Comparison of ENCODE assay signal across 24 mouse cellular contexts in genomic region chr3:118478065-118478464, GRCm38 (mm10).
DNase-seq lines count a peak whose midpoint lies in the region; ATAC-seq and TF ChIP-seq lines count a peak whose summit lies in the region.
"Had no signal": no experiment of that assay in that cellular context is flagged by ENCODE, and none has a peak within 500 bp of the region (broad histone marks: within the 10 kb centered on the region; RNA-seq: fewer than 3 reads in every experiment).

No protein-coding gene starts in this region.

- H3K4me3 ChIP-seq in kidney, adult 2 months (ENCODE audit: insufficient read depth, low read depth, low read length): no peak overlapping the region
- no peak overlapping the region for H3K4me3 ChIP-seq in kidney, embryonic 15.5 days (replicated peaks)
- H3K4me3 ChIP-seq in kidney, embryonic 16.5 days (ENCODE audit: low read length): no peak overlapping the region
- H3K4me3 ChIP-seq in liver, adult 2 months (ENCODE audit: insufficient read depth, low read depth, low read length): no peak overlapping the region
- no peak overlapping the region for H3K4me3 ChIP-seq in liver, postnatal 0 days (ENCODE audit: low read depth, low read length)
- no peak overlapping the region for H3K4me3 ChIP-seq in liver, embryonic 11.5 days (ENCODE audit: low read depth, low read length)
- H3K4me3 ChIP-seq: embryonic facial prominence, embryonic 13.5 days; embryonic facial prominence, embryonic 15.5 days; erythroblast, embryonic 14.5 days; forebrain, embryonic 10.5 days; forebrain, embryonic 12.5 days had no signal

- no peak for TF ChIP-seq POLR2A in kidney, adult 2 months (IDR thresholded peaks at IDR 0.05; ENCODE audit: low read depth, low read length)
- TF ChIP-seq POLR2A in liver, adult 2 months (IDR thresholded peaks at IDR 0.05; ENCODE audit: extremely low read depth, insufficient read depth, low read length): no peak

- no peaks in the 10 kb centered on the region for H3K9me3 ChIP-seq in kidney, embryonic 15.5 days (replicated peaks)
- no peaks in the 10 kb centered on the region for H3K9me3 ChIP-seq in kidney, embryonic 16.5 days (ENCODE audit: low read length)
- no peaks in the 10 kb centered on the region for H3K9me3 ChIP-seq in liver, postnatal 0 days (ENCODE audit: low read length)
- no peaks in the 10 kb centered on the region for H3K9me3 ChIP-seq in liver, embryonic 11.5 days (ENCODE audit: control insufficient read depth, low read length)
- H3K9me3 ChIP-seq: embryonic facial prominence, embryonic 13.5 days; embryonic facial prominence, embryonic 15.5 days; forebrain, embryonic 10.5 days; forebrain, embryonic 12.5 days had no signal

- H3K27me3 ChIP-seq in kidney, adult 2 months (replicated peaks; ENCODE audit: control insufficient read depth, insufficient read depth, low read length): no peaks in the 10 kb centered on the region
- H3K27me3 ChIP-seq in kidney, embryonic 15.5 days: no peaks in the 10 kb centered on the region
- H3K27me3 ChIP-seq in kidney, embryonic 16.5 days (ENCODE audit: insufficient read depth, low read length): no peaks in the 10 kb centered on the region
- no peaks in the 10 kb centered on the region for H3K27me3 ChIP-seq in liver, adult 2 months (ENCODE audit: control insufficient read depth, insufficient read depth, low read length)
- no peaks in the 10 kb centered on the region for H3K27me3 ChIP-seq in liver, postnatal 0 days (ENCODE audit: insufficient read depth, low read length)
- no peaks in the 10 kb centered on the region for H3K27me3 ChIP-seq in liver, embryonic 11.5 days (replicated peaks; ENCODE audit: control insufficient read depth, insufficient read depth, low read length)
- H3K27me3 ChIP-seq: embryonic facial prominence, embryonic 13.5 days; embryonic facial prominence, embryonic 15.5 days; forebrain, embryonic 12.5 days had no signal

- 68% methylated on average over 8 of the region's 8 CpGs for WGBS in kidney, adult 2 months
- 86% methylated on average over 8 of the region's 8 CpGs for WGBS in kidney, embryonic 15.5 days
- WGBS in kidney, embryonic 16.5 days: 84% methylated on average over 8 of the region's 8 CpGs
- WGBS in liver, adult 2 months: 19% methylated on average over 8 of the region's 8 CpGs
- WGBS in liver, postnatal 0 days (ENCODE audit: insufficient replicate concordance): 59% methylated on average over 8 of the region's 8 CpGs
- 79% methylated on average over 8 of the region's 8 CpGs for WGBS in liver, embryonic 11.5 days

- H3K9ac ChIP-seq in kidney, embryonic 15.5 days: no peak overlapping the region
- no peak overlapping the region for H3K9ac ChIP-seq in kidney, embryonic 16.5 days (replicated peaks; ENCODE audit: low read length)
- 0 out of 2 replicates have a peak overlapping the region, but pooled peaks have one; percentile 55 for H3K9ac ChIP-seq in liver, adult 2 months (ENCODE audit: low read depth, low read length)
- no peak overlapping the region for H3K9ac ChIP-seq in liver, postnatal 0 days (replicated peaks)
- no peak overlapping the region for H3K9ac ChIP-seq in liver, embryonic 11.5 days (ENCODE audit: low read depth, low read length)
- H3K9ac ChIP-seq: embryonic facial prominence, embryonic 13.5 days; embryonic facial prominence, embryonic 15.5 days; forebrain, embryonic 12.5 days had no signal

- no peaks in the 10 kb centered on the region for H3K4me1 ChIP-seq in kidney, adult 2 months (ENCODE audit: control insufficient read depth, insufficient read depth, low read length)
- no peaks in the 10 kb centered on the region for H3K4me1 ChIP-seq in kidney, embryonic 15.5 days
- no peaks in the 10 kb centered on the region for H3K4me1 ChIP-seq in kidney, embryonic 16.5 days (ENCODE audit: insufficient read depth, low read length)
- H3K4me1 ChIP-seq in liver, adult 2 months (ENCODE audit: control insufficient read depth, insufficient read depth, low read length): peaks cover 21% of the 10 kb centered on the region
- H3K4me1 ChIP-seq in liver, postnatal 0 days (ENCODE audit: insufficient read depth): no peaks in the 10 kb centered on the region
- no peaks in the 10 kb centered on the region for H3K4me1 ChIP-seq in liver, embryonic 11.5 days (replicated peaks; ENCODE audit: control insufficient read depth, insufficient read depth, low read length)
- H3K4me1 ChIP-seq: embryonic facial prominence, embryonic 13.5 days; embryonic facial prominence, embryonic 15.5 days; forebrain, embryonic 10.5 days; forebrain, embryonic 12.5 days had no signal

- no peak overlapping the region for H3K27ac ChIP-seq in kidney, adult 2 months (ENCODE audit: insufficient read depth, low read depth, low read length)
- H3K27ac ChIP-seq in kidney, embryonic 15.5 days: no peak overlapping the region
- no peak overlapping the region for H3K27ac ChIP-seq in kidney, embryonic 16.5 days (ENCODE audit: low read length)
- H3K27ac ChIP-seq in liver, adult 2 months (replicated peaks; ENCODE audit: insufficient read depth, low read depth, low read length): peak overlapping the region; percentile 95
- H3K27ac ChIP-seq in liver, postnatal 0 days (ENCODE audit: low read depth): peak overlapping the region; percentile 79
- no peak overlapping the region for H3K27ac ChIP-seq in liver, embryonic 11.5 days (ENCODE audit: low read depth, low read length)
- H3K27ac ChIP-seq: embryonic facial prominence, embryonic 13.5 days; embryonic facial prominence, embryonic 15.5 days; forebrain, embryonic 10.5 days; forebrain, embryonic 12.5 days had no signal

- H3K36me3 ChIP-seq in kidney, adult 2 months (ENCODE audit: control insufficient read depth, insufficient read depth, low read length): no peaks in the 10 kb centered on the region
- H3K36me3 ChIP-seq in kidney, embryonic 15.5 days: no peaks in the 10 kb centered on the region
- H3K36me3 ChIP-seq in kidney, embryonic 16.5 days (ENCODE audit: insufficient read depth, low read length): no peaks in the 10 kb centered on the region
- H3K36me3 ChIP-seq in liver, adult 2 months (ENCODE audit: control insufficient read depth, insufficient read depth, low read length): no peaks in the 10 kb centered on the region
- no peaks in the 10 kb centered on the region for H3K36me3 ChIP-seq in liver, postnatal 0 days (replicated peaks; ENCODE audit: insufficient read depth, low read length)
- no peaks in the 10 kb centered on the region for H3K36me3 ChIP-seq in liver, embryonic 11.5 days (ENCODE audit: control insufficient read depth, insufficient read depth, low read length)
- H3K36me3 ChIP-seq: embryonic facial prominence, embryonic 13.5 days; embryonic facial prominence, embryonic 15.5 days; forebrain, embryonic 10.5 days; forebrain, embryonic 12.5 days had no signal

- peak; percentile 73 for TF ChIP-seq EP300 in liver, postnatal 0 days (IDR thresholded peaks at IDR 0.05; ENCODE audit: low read depth)

- no peaks in the 10 kb centered on the region for H3K79me2 ChIP-seq in liver, adult 2 months (ENCODE audit: control insufficient read depth, insufficient read depth, low read length)

- no peak for ATAC-seq in kidney, embryonic 15.5 days (replicated peaks; ENCODE audit: low FRiP score)
- ATAC-seq in kidney, embryonic 16.5 days (ENCODE audit: low FRiP score, low TSS enrichment): no peak
- peak; percentile 93 for ATAC-seq in liver, postnatal 0 days
- no peak for ATAC-seq in liver, embryonic 11.5 days (replicated peaks; ENCODE audit: low FRiP score)
- ATAC-seq: forebrain, embryonic 14.5 days had no signal

- H3K4me2 ChIP-seq in kidney, embryonic 15.5 days: no peak overlapping the region
- no peak overlapping the region for H3K4me2 ChIP-seq in kidney, embryonic 16.5 days (replicated peaks; ENCODE audit: low read depth, low read length)
- no peak overlapping the region for H3K4me2 ChIP-seq in liver, postnatal 0 days (ENCODE audit: low read depth, low read length)
- no peak overlapping the region for H3K4me2 ChIP-seq in liver, embryonic 11.5 days
- H3K4me2 ChIP-seq: embryonic facial prominence, embryonic 13.5 days; embryonic facial prominence, embryonic 15.5 days; forebrain, embryonic 12.5 days had no signal

- DNase-seq in kidney, adult 2 months: peak; percentile 40
- peak; percentile 42 for DNase-seq in kidney, adult 9 months
- peak; percentile 99 for DNase-seq in liver, adult 2 months (ENCODE audit: extremely low read depth, low read depth, low spot score)
- DNase-seq in liver: no peak
- DNase-seq in liver, postnatal 0 days: peak; percentile 47
- no peak for DNase-seq in liver, embryonic 11.5 days (ENCODE audit: low spot score)
- DNase-seq: adrenal gland, adult 2 months; adrenal gland, postnatal 10 days; adrenal gland, postnatal 25 days; cerebellum, adult 11 months; cerebellum, adult 18-20 months; cerebellum, adult 8-10 months; cerebellum, adult 9-11 months; cerebellum, postnatal 14 days; cerebellum, postnatal 36 days; embryo, embryonic 11 days had no signal

- TF ChIP-seq CTCF in kidney, adult 2 months (conservative IDR thresholded peaks at IDR 0.05; ENCODE audit: insufficient read depth, insufficient read length, low read depth, low read length): no peak
- no peak for TF ChIP-seq CTCF in liver, adult 2 months (IDR thresholded peaks at IDR 0.05; ENCODE audit: low read depth, low read length)
- TF ChIP-seq CTCF in liver, postnatal 0 days (IDR thresholded peaks at IDR 0.05; ENCODE audit: low read depth): no peak

Comparison
In these comparisons a context has a peak if more than half of its experiments do, and no peak if none do; other contexts are left out.
1. DNase-seq: peak in kidney, adult 2 months (single experiment), kidney, adult 9 months (single experiment), liver, adult 2 months (single experiment) and liver, postnatal 0 days (single experiment); none in liver (single experiment) and liver, embryonic 11.5 days (single experiment).
2. H3K27ac ChIP-seq: peak in liver, adult 2 months (single experiment) and liver, postnatal 0 days (single experiment); none in kidney, adult 2 months (single experiment), kidney, embryonic 15.5 days (single experiment), kidney, embryonic 16.5 days (single experiment) and liver, embryonic 11.5 days (single experiment).